Mouse (Mus musculus): Measurements from ENCODE around the gene Dtx3. TPM values are rescaled to one million over a fixed set of nuclear protein-coding genes. Genes with fewer than 3 reads are reported as not detected.

The Dtx3 gene
- polyA plus RNA-seq, 1 experiment from 2014 or later, result 151 TPM

DNA sequence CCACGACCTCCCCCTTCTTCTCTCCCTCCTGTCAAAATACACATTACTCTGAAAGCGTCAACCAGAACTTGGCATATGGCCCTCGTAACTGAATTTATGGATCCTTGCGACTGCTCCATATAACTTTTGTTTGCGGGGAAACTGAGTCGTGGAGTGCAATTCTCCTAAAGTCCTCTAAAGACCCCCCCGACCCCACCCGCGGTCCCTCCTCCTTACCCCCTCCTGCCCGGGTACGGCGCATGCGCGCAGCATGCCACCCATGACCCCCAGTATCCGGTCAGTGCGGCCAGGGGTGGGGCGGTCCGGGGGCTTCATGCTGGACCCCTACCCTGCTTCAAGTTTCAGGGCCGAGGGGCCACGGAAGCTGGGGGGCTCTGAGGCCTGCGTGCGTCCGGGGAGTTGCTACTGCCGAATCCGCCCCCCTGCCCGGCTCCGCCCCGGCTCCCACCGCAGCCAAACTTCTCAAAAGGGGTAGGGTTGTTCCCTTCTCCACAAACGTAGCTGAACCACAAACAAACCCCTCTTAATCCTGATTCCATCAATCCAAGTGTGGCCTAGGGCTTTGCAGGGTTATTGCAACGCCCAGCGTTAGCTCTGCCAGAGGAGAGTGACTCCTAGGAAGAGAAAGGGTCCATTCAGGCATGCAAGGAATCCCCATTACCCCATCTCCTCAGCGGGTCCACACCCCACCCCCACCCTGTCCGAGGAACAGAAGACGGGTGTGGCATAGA is 5.7 kb downstream of the Dtx3 start, which contains the start of gene Arhgef25:
Gene Arhgef25, minus strand, starts transcription at position 433 of the 731 bp plus-strand sequence.
- peak; percentile 76 for DNase-seq (ENCODE audit: low spot score)
- H3K4me1 ChIP-seq (replicated peaks), result peaks cover 73% of the 10 kb centered on the region
- H3K27ac ChIP-seq, result peak within 1 kb of the TSS; percentile 94
- peaks cover 17% of the 10 kb centered on the region for H3K27me3 ChIP-seq (ENCODE audit: insufficient read depth, poor library complexity, severe bottlenecking)
- peak within 1 kb of the TSS; percentile 76 for H3K4me3 ChIP-seq
- under 1% methylated on average over 35 of the region's 35 CpGs for WGBS
- H3K36me3 ChIP-seq, result peaks cover 50% of the 10 kb centered on the region
- H3K9me3 ChIP-seq, result peaks cover 3% of the 10 kb centered on the region; the same call in 1 of the 2 replicates

DNA sequence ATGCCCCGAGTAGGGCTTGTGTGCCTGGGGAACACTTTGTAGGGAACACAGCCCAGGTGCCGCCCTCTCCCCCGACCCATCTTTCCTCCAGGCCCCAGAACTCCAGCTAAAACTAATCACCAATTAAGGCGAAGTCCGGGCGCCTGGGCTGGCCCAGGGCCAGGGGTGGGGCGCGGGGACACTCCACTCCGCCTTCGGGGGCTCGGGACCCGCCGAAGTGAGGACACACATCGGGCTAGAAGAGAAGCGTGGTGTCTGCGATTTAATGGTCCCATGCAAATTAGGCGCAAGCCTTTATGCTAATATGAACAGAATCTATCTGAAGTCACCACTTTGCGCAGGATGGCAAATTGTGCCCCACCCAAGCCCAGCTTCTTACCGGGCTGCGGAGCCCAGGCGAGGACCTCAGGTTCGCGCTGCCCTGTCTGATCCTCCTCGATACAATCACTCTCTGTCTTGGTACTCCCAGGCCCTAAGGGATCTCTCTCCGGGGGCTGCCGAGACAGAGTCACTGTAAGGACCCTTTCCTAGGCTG is 6.3 kb downstream of the Dtx3 start:
- Histone ChIP-seq H3K27ac (peak overlapping the region; percentile 94), H3K4me1 (replicated peaks) (peaks cover 73% of the 10 kb centered on the region), H3K4me3 (peak overlapping the region; percentile 76), H3K27me3 (ENCODE audit: insufficient read depth, poor library complexity, severe bottlenecking) (peaks cover 24% of the 10 kb centered on the region), H3K9me3 (peaks cover 3% of the 10 kb centered on the region; the same call in 1 of the 2 replicates), H3K36me3 (peaks cover 53% of the 10 kb centered on the region)
- WGBS, result under 1% methylated on average over 26 of the region's 26 CpGs
- no peak for DNase-seq (ENCODE audit: low spot score)

DNA sequence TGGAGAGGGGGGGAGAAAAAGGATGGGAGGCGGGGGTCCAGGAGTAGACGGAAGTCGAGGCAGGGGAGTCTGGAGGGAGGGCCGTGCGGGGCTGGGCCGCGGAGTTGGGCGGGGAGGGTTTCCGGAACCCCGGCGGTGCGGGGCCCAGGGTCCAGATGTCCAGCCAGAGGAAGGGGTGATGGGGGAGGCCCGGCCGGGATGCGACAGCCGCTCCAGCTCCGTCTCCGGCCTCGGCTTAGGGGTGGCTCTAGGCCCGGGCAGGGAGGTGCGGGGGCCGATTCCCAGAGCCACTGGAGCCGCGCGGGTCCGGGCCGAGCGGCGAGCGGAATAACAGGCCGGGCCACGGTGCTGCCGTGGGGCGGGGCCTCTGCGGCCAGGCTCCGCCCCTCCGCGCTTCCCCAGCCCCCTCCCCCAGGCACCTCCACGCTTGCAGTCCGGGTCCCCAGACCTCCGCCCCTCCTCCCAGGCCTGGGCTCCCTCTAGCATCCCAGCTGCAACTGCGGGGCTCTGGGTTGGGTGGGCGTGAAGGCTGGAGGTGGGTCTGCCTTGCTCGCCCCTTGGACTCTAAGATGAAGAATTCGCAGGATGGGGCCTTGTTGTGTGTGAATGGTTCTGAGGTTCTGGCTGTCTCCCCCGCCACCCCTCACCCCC is 6.9 kb downstream of the Dtx3 start:
- H3K27me3 ChIP-seq (ENCODE audit: insufficient read depth, poor library complexity, severe bottlenecking), result peaks cover 30% of the 10 kb centered on the region
- H3K9me3 ChIP-seq, result peaks cover 3% of the 10 kb centered on the region; the same call in 1 of the 2 replicates
- peaks cover 53% of the 10 kb centered on the region for H3K36me3 ChIP-seq
- peaks cover 78% of the 10 kb centered on the region for H3K4me1 ChIP-seq (replicated peaks)
- DNase-seq (ENCODE audit: low spot score), result peak; percentile 89
- peak overlapping the region; percentile 94 for H3K27ac ChIP-seq
- peak overlapping the region; percentile 76 for H3K4me3 ChIP-seq
- WGBS, result under 1% methylated on average over 46 of the region's 46 CpGs

DNA sequence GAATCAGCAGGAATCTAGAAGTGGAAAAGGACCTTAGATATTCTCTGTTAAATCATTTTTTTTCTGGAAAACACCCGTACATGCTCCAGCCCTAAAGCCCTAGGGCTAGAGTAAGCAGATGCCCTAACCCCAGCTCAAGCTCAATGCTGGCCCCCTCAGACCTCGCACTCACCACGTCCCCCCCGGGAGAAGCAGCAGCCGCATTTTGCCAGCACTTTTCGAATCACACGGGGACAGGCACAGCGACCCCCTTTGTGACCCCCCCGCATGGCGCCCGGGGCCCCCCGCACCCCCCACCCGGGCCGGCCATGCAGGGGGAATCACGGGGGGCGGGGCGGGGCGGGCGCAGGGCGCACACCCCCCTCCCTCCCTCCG is 7.5 kb downstream of the Dtx3 start:
- peaks cover 53% of the 10 kb centered on the region for H3K36me3 ChIP-seq

DNA sequence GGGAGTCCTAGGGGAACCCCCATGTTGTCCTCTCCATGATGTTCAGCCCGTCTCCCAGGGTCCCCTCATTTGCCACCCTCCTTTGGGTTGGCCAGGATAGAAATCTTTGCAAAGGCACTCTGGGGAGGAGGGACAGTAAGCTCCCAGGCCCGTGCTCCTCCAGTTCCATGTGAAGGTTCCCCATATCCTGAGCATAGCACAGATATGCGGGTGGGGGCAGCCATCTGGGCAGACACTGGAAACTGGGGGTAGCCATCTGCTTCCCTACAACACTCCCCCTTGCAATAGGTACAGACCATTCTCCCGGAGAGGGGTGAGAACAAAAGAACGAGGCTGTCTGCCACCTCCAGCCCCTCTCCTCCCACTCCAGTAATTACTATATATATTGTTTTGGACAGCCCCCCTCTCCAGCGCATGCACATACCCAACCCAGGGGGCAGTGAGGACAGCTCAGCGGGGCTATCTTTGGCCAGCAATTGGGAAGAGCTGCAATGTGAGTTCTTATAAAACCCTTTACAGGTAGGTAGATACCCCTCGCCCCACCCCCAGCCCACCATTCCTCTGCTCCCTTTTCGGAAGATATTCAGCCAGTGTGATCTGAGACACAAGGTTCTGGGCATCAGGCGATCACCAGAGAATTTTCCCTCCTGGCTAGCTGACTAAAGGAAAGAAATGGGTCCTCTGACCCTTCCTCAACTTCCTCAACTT is 8.0 kb downstream of the Dtx3 start:
- peak overlapping the region; percentile 94 for H3K27ac ChIP-seq
- H3K4me3 ChIP-seq, result peak overlapping the region; percentile 76
- no peak for DNase-seq (ENCODE audit: low spot score)
- peaks cover 40% of the 10 kb centered on the region for H3K27me3 ChIP-seq (ENCODE audit: insufficient read depth, poor library complexity, severe bottlenecking)
- 48% methylated on average over 10 of the region's 10 CpGs for WGBS
- peaks cover 3% of the 10 kb centered on the region; the same call in 1 of the 2 replicates for H3K9me3 ChIP-seq
- peaks cover 74% of the 10 kb centered on the region for H3K4me1 ChIP-seq (replicated peaks)
- peaks cover 52% of the 10 kb centered on the region for H3K36me3 ChIP-seq

More for the DNA sequence above, 7.5 kb downstream of the Dtx3 start:
- Histone ChIP-seq H3K4me3 (peak overlapping the region; percentile 76), H3K9me3 (peaks cover 3% of the 10 kb centered on the region; the same call in 1 of the 2 replicates), H3K4me1 (replicated peaks) (peaks cover 79% of the 10 kb centered on the region), H3K27ac (peak overlapping the region; percentile 94), H3K27me3 (ENCODE audit: insufficient read depth, poor library complexity, severe bottlenecking) (peaks cover 35% of the 10 kb centered on the region)
- DNase-seq (ENCODE audit: low spot score), result no peak
- 2% methylated on average over 21 of the region's 21 CpGs for WGBS

DNA sequence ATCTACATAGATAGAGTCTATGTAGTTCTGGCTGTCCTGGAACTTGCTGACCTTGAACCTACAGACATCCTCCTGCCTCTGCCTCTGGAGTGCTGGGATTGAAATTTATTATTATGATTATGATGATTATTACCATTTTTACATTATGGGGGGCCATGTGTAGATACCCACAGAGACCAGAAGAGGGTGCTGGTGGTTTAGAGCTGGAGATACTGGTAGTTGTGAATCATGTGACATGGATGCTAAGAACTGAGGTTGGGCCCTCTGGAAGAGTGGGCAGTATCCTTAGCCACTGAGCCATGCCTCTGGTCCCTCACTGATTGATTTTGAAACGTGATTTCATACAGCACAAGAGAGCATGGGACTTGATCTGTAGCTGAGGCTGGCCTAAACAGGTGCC is 9.1 kb downstream of the Dtx3 start:
- Histone ChIP-seq H3K36me3 (peaks cover 44% of the 10 kb centered on the region), H3K9me3 (peaks cover 3% of the 10 kb centered on the region; the same call in 1 of the 2 replicates), H3K27ac (no peak overlapping the region), H3K27me3 (ENCODE audit: insufficient read depth, poor library complexity, severe bottlenecking) (peaks cover 51% of the 10 kb centered on the region), H3K4me3 (no peak overlapping the region), H3K4me1 (replicated peaks) (peaks cover 72% of the 10 kb centered on the region)
- 82% methylated on average over 1 of the region's 1 CpGs for WGBS
- DNase-seq (ENCODE audit: low spot score), result no peak

DNA sequence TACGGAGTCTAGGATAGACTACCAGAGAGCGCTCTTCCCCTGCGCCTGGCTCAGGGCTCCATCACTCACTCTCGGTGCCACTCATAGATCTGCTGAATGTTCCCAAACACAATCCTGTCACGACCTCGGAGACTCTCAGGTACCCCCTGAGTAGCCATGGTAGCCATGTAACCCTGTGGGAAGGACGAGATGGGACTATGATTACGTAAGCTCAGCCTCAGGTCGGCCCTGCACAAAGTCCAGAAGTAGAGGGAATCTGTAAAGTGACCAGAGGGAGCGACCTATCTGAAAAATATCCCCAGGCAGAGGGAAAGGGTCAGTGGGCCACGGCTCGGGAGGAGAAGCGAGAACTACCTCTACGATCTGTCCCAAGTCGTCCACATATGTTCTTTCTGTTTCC is 10.0 kb downstream of the Dtx3 start:
- Histone ChIP-seq H3K27me3 (ENCODE audit: insufficient read depth, poor library complexity, severe bottlenecking) (peaks cover 58% of the 10 kb centered on the region), H3K4me3 (no peak overlapping the region), H3K9me3 (peaks cover 3% of the 10 kb centered on the region; the same call in 1 of the 2 replicates), H3K36me3 (peaks cover 34% of the 10 kb centered on the region), H3K4me1 (replicated peaks) (peaks cover 67% of the 10 kb centered on the region), H3K27ac (no peak overlapping the region)
- 85% methylated on average over 15 of the region's 15 CpGs for WGBS
- DNase-seq (ENCODE audit: low spot score), result no peak

DNA sequence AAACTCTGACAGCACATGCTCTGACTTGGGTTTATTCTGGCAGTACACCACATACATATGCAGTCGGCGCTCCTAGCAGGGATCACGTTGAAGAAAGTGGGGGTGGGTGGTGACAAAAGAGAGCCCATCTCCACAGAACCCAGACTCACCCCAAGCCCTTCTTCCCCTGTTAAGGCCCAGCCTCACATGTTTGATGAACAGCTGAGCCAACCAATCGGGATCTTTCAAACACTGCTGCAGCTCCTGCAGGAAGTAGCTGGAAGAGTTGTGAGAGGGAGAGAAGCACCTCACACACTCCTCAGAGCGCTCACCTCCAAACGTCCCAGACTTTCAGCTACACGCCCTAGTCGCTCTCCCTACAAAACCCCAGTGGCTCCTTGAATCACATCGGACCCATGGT is 10.4 kb downstream of the Dtx3 start:
- Histone ChIP-seq H3K27ac (no peak overlapping the region), H3K27me3 (ENCODE audit: insufficient read depth, poor library complexity, severe bottlenecking) (peaks cover 61% of the 10 kb centered on the region), H3K36me3 (peaks cover 33% of the 10 kb centered on the region), H3K4me3 (no peak overlapping the region), H3K4me1 (replicated peaks) (peaks cover 67% of the 10 kb centered on the region), H3K9me3 (peaks cover 3% of the 10 kb centered on the region; the same call in 1 of the 2 replicates)
- DNase-seq (ENCODE audit: low spot score), result no peak
- WGBS, result 67% methylated on average over 9 of the region's 9 CpGs

DNA sequence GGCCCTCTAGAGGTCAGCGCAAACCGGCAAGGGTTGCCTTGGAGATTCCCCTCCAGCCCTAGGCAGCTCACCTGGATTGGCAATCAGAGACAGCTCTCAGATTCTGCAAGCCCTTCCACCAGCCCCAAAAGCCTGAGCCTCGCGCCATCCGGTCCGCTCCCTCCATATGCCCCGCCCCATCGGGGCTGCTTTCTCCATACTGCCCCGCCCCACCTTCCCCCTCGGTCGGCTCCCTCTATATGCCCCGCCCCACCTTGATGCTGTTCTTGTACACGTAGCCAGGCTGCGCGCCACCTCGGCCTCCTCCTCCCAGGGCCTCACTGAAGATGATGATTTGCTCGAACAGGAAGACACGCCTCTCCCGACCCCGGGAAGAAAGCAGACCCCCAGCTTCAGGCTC is 11.8 kb downstream of the Dtx3 start:
- DNase-seq (ENCODE audit: low spot score), result no peak
- Histone ChIP-seq H3K4me1 (replicated peaks) (peaks cover 66% of the 10 kb centered on the region), H3K27ac (0 out of 2 replicates have a peak overlapping the region, but pooled peaks have one; percentile 45), H3K4me3 (peak overlapping the region; percentile 27), H3K27me3 (ENCODE audit: insufficient read depth, poor library complexity, severe bottlenecking) (peaks cover 75% of the 10 kb centered on the region), H3K36me3 (peaks cover 33% of the 10 kb centered on the region), H3K9me3 (peaks cover 3% of the 10 kb centered on the region; the same call in 1 of the 2 replicates)
- 14% methylated on average over 20 of the region's 20 CpGs for WGBS

DNA sequence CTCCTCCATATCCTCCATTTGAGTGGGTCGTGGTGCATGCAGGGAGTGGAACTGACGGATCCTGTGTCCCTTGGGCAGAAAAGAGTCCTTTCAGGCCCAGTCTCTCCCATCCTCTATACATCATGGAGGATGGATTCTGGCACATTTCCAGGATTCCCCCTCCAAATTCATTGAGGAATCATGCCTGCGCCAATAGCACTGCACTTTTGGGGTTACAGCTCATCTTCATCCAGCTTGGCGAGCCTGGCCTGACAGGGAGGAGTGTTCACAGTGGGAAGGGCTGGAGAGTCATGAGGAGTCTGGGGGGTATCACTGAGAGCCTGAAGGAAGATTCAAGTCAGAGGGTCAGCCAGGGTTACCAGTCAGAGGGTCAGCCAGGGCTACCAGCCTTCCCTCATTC is 12.9 kb downstream of the Dtx3 start:
- Histone ChIP-seq H3K27ac (no peak overlapping the region), H3K27me3 (ENCODE audit: insufficient read depth, poor library complexity, severe bottlenecking) (peaks cover 86% of the 10 kb centered on the region), H3K4me3 (no peak overlapping the region), H3K4me1 (replicated peaks) (peaks cover 67% of the 10 kb centered on the region), H3K9me3 (peaks cover 3% of the 10 kb centered on the region; the same call in 1 of the 2 replicates), H3K36me3 (peaks cover 33% of the 10 kb centered on the region)
- 91% methylated on average over 4 of the region's 4 CpGs for WGBS
- no peak for DNase-seq (ENCODE audit: low spot score)

DNA sequence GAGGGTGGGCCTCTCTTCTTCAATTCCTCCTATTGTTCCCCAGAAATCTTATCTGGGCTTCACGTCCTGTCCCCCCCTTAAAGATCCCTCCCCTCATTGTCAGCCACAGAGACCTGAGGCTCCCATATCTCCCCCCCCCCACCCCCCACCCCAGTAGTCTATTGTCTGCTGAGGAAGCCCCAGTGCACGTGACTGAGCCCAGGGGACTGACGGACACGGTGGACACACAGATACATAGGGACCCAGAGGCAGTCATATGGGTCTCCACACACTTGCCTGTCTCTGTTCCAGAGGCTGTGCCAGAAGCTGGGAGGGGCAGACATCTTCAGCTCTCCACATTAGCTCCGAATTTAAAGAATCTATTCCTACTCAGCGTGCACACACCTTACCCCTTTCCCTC is 14.0 kb downstream of the Dtx3 start:
- Histone ChIP-seq H3K4me3 (no peak overlapping the region), H3K36me3 (peaks cover 26% of the 10 kb centered on the region), H3K27ac (no peak overlapping the region), H3K27me3 (ENCODE audit: insufficient read depth, poor library complexity, severe bottlenecking) (peaks cover 96% of the 10 kb centered on the region), H3K4me1 (replicated peaks) (peaks cover 70% of the 10 kb centered on the region), H3K9me3 (no peaks in the 10 kb centered on the region)
- 71% methylated on average over 6 of the region's 6 CpGs for WGBS
- no peak for DNase-seq (ENCODE audit: low spot score)

DNA sequence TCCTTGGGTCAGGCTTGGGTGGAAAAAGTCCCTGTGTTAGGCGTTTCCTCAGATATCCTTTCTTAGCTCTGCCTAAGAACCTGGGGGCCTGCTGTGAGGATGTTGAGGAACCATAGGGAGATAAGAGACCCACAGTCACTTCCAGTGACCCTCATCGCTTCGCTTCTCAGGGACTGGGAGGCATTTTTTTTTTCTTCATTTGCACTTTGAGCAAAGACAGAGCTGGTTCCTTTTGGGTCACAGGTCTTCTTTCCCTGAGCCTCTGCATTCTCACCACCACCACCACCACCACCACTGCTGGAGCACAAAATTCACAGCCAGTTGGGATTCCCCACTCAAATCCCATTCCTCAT is 14.9 kb downstream of the Dtx3 start:
- H3K4me1 ChIP-seq (replicated peaks), result peaks cover 71% of the 10 kb centered on the region
- H3K9me3 ChIP-seq, result no peaks in the 10 kb centered on the region
- WGBS, result 9% methylated on average over 3 of the region's 3 CpGs
- no peak overlapping the region for H3K27ac ChIP-seq
- H3K36me3 ChIP-seq, result peaks cover 19% of the 10 kb centered on the region
- peak overlapping the region; percentile 35; the same call in 1 of the 2 replicates for H3K4me3 ChIP-seq
- DNase-seq (ENCODE audit: low spot score), result no peak
- H3K27me3 ChIP-seq (ENCODE audit: insufficient read depth, poor library complexity, severe bottlenecking), result peaks cover 99% of the 10 kb centered on the region
